Mouse (Mus musculus) heart, postnatal 14 days (tissue): ENCODE data around the gene Dpysl4. TPM values are rescaled to one million over a fixed set of nuclear protein-coding genes. Genes with fewer than 3 reads are reported as not detected.

Experiments used
- DNase-seq, 2 experiments: peaks; one replicate each; pipeline ENCODE4 v3.0.0; 2021 to 2022
- intact Hi-C: fragments of 180-260 bp; cut with DNase I; formaldehyde crosslinking; loops from one replicate; pipeline ENCODE4 v1.15.1; 2025
- long read RNA-seq, 2 experiments: library from polyadenylated mRNA; stranded (forward); transcript quantifications; one replicate each; pipeline ENCODE4 v2.0.0; 2021
- total RNA-seq, 2 experiments: library from RNA; stranded (reverse); gene quantifications; 2 replicates each; pipeline ENCODE4 v1.2.3; 2021

Dpysl4 gene
- total RNA-seq: 1 to 10 TPM; 1.8 to 3.7 TPM
- long read RNA-seq, experiment 1, partial matches to known transcripts: 0 of 5 reads
- long read RNA-seq, experiment 1, other reads (novel, unspliced or antisense): 1 of 5 reads
- long read RNA-seq, experiment 2, transcript Dpysl4-201 (14 exons, 3,552 nt): major isoform, 5 of 6 reads
- long read RNA-seq, experiment 2, partial matches to known transcripts: 0 of 6 reads
- long read RNA-seq, experiment 2, other reads (novel, unspliced or antisense): 1 of 6 reads

GRCm38 (mm10) chr7:139085629-139086194 is at the start of gene Dpysl4:
Gene Dpysl4 (plus strand): TSS chr7:139086001.
- DNase-seq: peak; percentile 54 to 59
- intact Hi-C loops: no loop called here

DNA sequence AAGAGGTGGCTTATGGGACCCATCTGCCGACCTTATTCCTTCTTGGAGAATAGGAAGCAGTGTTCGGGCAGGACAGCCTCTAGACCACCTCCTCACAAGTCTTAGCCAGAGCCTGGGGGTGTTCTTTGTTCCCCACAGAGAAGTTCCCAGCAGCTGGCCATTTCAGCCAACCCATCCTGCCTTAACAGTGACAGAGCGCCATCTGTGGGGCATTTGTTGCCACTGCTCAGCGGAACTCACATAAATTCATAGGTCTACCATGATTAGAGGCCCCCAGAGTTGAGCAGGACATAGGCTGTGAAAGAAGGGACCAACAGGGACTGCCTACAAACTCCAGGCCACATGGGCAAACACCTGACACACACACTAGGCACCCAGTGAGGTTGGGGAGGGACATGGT is 22.4 kb upstream of the Dpysl4 start:
- DNase-seq: no peak
- intact Hi-C loops: no loop called here

GRCm38 (mm10) chr7:139068182-139068623 is 17.6 kb upstream of the Dpysl4 start:
- intact Hi-C loops: no loop called here
- peak; percentile 68 to 81 for DNase-seq

DNA sequence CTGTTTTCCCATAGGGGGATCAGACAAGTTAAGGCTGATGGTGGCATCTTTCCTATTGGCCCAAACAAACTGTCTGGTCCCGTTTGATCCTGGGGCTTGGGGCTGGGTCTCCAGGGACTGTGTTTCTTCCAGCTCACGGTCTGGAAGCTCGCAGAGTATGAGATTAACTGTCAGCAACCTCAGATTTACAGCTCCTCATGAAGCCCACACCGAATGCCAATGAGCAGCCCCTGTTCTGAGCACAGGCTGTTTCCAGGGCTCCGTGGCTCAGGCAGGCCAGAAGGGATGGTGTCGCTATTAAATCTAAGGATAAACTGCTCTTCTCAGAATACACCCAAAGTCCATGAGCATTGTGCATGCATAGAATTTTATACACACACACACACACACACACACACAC is 11.6 kb upstream of the Dpysl4 start:
- no peak for DNase-seq
- intact Hi-C loops: no loop called here

GRCm38 (mm10) chr7:139075054-139075794 is 10.6 kb upstream of the Dpysl4 start:
- intact Hi-C loops: no loop called here
- no peak for DNase-seq

- DNase-seq: no peak
- intact Hi-C loops: no loop called here
Measured at GRCm38 (mm10) chr7:139077283-139077682, 8.5 kb upstream of the Dpysl4 start.

DNA sequence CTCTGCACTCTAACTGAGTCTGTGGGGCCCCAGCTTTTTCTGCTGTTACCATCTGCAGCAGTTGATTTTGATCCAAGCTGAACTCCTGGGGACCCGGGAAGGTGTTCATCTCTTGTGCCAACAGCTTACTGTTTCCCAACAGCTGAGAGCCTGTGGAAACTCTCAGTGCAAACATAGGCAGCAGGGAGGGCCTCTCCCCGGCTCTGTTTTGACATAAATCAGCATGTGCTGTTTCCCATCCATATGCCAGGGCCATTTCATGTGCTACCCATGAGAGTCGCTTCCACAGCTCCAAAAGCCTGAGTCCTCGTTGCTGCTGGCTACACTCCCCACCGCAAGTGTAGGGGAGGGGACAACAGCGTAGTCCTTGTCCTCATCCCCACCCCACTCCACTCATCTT is 7.6 kb upstream of the Dpysl4 start:
- no peak for DNase-seq
- intact Hi-C loops: no loop called here

DNA sequence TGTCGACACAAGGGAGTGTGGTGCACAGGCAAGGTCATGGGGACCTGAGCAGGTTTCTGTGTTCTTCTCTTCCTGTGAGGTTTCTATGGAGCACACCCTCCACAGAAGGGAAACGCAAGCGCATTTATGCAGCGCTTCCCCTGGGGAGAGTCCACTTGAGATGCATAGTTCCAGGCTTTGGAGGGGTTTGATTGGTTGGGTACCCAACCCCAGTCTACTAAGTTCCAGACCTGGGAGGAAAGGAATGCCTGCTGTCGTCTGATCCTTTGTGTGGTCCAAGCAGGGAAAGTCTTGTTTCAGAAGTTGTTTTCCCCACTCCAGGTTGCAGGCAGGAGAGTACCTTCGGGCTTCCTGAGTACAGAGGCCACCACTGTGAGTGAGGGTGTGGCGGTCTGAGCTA is 6.7 kb upstream of the Dpysl4 start:
- DNase-seq: no peak
- intact Hi-C loops: no loop called here

- no peak for DNase-seq
- intact Hi-C loops: no loop called here
Measured at GRCm38 (mm10) chr7:139080714-139081113, 5.1 kb upstream of the Dpysl4 start.

DNA sequence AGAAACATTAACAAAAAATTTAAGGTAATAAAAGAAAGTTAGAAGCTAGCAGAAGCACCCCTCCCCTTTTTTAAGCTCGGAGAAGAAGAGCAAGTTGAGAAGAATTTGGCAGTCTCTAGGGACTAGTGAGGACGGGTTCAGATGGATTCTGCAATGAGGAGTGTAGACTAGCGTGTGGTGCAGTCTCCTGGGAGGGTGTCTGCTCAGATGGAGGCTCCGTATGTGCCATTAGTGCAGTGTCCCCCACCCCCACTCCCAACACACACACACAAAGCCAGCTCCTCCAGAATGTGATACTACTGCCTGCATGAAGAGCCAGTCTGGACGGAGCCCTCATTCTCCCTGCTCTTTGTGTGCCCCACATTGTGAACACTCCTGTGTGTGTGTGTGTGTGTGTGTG is 4.6 kb upstream of the Dpysl4 start:
- DNase-seq: no peak
- intact Hi-C loops: no loop called here

GRCm38 (mm10) chr7:139082281-139082680 is 3.5 kb upstream of the Dpysl4 start:
- no peak for DNase-seq
- intact Hi-C loops: no loop called here

DNA sequence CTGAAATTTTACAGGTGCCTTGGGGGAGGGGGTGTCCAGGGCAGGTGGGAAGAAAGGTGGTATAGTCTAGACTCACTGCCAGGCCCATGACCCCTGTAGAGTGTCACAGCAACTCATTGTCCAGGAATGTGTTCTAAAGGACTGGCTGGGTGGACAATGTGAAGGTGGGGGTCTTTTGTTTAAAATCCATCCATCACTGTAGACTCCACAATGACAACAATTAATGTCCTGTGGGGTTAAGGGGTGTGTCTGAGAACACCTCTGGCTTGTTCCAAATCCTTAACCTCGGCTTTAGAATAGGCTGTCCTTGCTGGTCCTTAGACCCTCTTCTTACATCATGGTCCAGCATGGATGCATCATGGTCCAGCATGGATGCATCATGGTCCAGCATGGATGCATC is 1.5 kb upstream of the Dpysl4 start:
- intact Hi-C loops: no loop called here
- no peak for DNase-seq

DNA sequence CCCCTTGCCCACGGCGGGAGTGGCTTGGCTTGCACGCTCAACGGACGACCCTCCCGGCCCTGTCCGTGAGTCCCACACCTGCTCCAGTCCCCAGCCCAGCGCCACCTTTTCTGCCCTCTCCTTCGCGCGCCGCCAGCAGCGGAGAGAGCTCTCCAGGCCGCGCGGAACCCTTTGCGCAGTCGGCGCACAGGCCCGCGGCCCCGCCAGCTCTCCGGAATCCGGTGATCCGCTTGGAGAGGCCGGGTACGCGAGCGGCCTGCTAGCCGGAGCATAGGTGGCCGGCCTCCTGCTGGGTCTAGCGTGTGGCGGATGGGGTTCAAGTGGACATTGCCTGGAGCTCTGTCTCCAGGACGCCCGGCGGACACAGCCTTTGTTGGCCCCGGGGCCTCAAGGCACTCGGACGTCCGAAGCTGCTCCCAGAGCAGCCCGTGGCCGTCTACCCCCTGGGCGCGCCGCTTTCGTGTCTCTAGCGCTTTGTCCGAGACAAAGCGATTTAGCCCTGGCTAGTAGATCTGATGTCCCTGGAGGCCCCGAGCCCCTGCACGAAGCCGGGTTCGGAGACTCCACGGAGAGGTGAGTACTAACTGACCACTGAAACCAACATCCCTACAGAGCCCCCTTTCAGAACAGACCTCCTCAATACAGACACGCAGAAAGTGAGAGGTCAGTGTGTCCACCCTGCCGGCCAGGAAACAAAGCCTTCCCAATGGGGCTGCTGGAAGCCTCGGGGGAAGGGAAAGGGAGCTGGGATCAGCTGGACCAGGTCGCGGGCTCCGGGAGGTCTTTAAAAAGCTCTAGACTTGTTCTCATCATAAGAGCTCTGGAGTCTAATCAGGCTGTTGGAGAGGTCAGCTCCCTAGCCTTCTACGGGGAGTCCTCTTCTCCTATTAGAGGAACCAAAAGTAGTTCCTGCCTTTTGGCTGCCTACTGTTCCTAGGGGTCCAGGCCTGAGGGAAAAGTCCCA is 676 bp downstream of the Dpysl4 start:
- peak; percentile 32 to 50 for DNase-seq

DNA sequence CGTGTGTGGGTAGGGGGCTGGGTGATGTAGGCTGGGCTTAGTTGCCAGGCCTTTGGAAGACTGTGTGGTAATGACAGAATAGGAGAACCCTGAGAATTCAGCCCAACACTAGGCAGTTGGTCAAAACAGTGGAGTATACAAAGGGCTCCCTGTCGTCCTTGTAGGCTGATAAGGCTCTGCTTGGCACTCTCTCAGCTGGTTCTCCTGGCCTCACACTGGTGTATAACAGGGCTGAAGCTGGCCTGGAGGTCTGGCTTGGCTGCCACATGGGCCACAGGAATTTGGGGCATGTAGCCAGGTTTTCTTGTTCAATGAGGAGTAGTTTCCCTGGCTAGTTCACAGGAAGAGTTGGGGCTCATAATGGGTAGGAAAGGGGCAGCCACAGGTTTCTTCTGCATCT is 2.0 kb downstream of the Dpysl4 start:
- peak; percentile 31 to 63 for DNase-seq
- intact Hi-C loops: no loop called here

More for the DNA sequence above, 676 bp downstream of the Dpysl4 start:
- intact Hi-C loops: no loop called here

- DNase-seq: no peak
- intact Hi-C loops: no loop called here
Measured at GRCm38 (mm10) chr7:139089892-139090874, 4.4 kb downstream of the Dpysl4 start.

DNA sequence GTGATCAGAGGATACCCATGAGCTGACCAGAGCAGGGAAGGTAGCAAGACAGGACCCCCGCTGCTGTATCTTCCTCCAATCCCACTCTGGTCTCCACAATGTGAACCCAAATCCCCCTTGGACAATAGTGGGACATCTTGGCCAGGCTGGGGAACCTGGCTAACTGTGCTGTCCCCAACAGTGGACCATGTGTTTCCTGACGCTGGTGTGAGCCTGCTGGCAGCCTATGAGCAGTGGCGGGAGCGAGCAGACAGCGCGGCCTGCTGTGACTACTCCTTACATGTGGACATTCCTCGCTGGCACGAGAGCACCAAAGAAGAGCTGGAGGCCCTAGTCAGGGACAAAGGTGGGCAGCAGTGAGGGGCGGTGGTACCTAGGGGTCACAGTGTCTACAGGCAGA is 5.9 kb downstream of the Dpysl4 start:
- DNase-seq: no peak
- intact Hi-C loops: no loop called here

DNA sequence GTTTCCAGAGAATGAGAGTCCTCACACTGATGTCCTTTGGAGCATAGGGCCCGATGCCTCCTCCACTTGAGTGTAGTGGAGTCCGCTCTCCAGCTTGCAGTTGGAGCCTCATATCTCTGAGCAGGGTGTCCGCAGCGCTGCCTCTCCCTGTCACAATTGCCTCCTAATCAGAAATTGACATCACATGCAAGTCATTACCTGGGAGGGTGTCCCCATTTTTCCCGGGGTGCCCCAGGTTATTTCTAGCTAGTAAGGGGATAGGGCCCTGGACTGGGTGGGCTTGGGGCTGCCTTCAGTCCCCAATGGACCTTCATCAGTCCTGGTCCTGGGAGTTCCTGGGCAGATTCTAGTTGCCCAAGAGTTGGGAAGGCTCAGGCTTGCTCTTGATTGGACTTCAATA is 6.9 kb downstream of the Dpysl4 start:
- no peak for DNase-seq
- intact Hi-C loops: no loop called here

DNA sequence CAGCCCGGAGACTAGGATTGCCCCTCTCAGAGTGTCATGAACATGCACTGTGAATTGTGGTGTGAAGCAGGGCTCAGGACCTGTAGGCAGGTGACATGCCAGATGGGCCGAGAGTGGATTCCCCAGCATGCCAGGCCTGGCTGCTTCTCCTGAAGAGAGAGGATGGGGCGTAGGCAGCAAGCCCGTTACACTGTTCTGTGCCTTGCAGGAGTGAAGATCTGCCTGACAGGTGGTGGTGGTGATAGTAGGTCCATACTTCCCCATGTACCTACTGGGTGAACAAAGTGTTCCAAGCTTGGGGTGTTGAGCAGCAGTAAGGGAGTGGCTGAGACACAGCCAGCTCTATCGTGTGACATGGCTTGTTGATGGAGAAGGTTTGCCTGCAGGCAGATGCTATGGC is 7.3 kb downstream of the Dpysl4 start:
- intact Hi-C loops: no loop called here
- no peak for DNase-seq

DNA sequence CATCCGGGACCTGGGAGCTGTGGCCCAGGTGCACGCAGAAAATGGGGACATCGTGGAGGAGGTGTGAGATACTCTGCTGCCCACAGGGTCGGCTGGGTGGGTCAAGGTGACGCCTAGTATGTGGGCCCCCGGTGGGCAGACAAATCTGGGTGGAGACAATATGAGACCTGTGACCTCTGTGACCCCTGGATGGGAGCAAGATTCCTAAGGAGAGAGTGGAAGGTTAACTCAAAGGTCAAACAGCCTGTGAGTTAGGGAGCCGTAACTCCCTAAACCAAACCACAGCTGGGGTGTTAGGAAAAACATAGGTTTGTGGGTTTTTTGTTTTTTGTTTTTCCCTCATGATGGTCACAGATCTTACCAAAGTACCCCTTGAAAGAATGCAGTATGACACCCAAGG is 8.0 kb downstream of the Dpysl4 start:
- intact Hi-C loops: no loop called here
- no peak for DNase-seq

DNA sequence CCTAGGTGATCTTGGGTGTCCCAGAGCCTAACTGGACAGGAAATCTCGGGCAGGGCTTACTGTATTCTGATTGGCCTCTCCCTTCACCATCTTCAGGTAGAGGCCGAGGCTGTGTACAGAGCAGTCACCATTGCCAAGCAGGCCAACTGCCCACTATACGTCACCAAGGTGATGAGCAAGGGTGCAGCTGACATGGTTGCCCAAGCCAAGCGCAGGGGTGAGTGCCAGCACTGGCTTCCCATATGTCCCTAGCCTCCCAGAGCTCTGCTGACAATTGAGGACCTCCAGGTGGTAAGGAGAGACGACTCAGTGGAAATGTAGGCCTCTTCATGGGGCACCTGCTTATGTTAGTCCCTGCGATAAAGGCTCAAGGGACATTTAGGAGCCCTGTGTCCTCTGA is 9.0 kb downstream of the Dpysl4 start:
- DNase-seq: no peak
- intact Hi-C loops: no loop called here
